In genomic region chr19:36497067-36497466, GRCm38 (mm10) we compare ENCODE assay signal across 10 mouse cellular contexts. TPM values are rescaled to one million over a fixed set of nuclear protein-coding genes. Genes with fewer than 3 reads are reported as not detected.
DNase-seq lines count a peak whose midpoint lies in the region; ATAC-seq and TF ChIP-seq lines count a peak whose summit lies in the region.
"Had no signal": no experiment of that assay in that cellular context is flagged by ENCODE, and none has a peak within 500 bp of the region (broad histone marks: within the 10 kb centered on the region; RNA-seq: fewer than 3 reads in every experiment).

No protein-coding gene starts in this region.

- H3K36me3 ChIP-seq in heart, adult 2 months (ENCODE audit: control insufficient read depth, insufficient read depth, low read length) = no peaks in the 10 kb centered on the region
- H3K36me3 ChIP-seq: neural tube, embryonic 12.5 days had no signal

- no peak for ATAC-seq in monocyte, adult 5-6 weeks (replicated peaks; ENCODE audit: insufficient number of reproducible peaks, low FRiP score, low TSS enrichment, poor library complexity, severe bottlenecking)

- no peak overlapping the region for H3K27ac ChIP-seq in heart, adult 2 months
- H3K27ac ChIP-seq: macrophage; neural tube, embryonic 12.5 days had no signal

- no peak overlapping the region for H3K4me3 ChIP-seq in heart, adult 2 months
- H3K4me3 ChIP-seq: neural tube, embryonic 12.5 days had no signal

- no peaks in the 10 kb centered on the region for H3K27me3 ChIP-seq in heart, adult 2 months (ENCODE audit: control insufficient read depth, insufficient read depth, low read length)
- H3K27me3 ChIP-seq: neural tube, embryonic 12.5 days had no signal

- peak; percentile 11 to 24 for DNase-seq in layer of hippocampus, adult 8-10 months (ENCODE audit: low spot score in 2 of 2)
- DNase-seq in layer of hippocampus, adult 9-10 months (ENCODE audit: low spot score) = no peak
- DNase-seq in NIH3T3 (ENCODE audit: low read depth) = peak; percentile 80
- peak; percentile 88 for DNase-seq in brain, adult 2 months (ENCODE audit: low read depth, low spot score)
- peak; percentile 64 for DNase-seq in fibroblast of lung, adult 2 months (ENCODE audit: low read depth)
- no peak for DNase-seq in heart, adult 2 months
- DNase-seq in right cerebral cortex, postnatal 36 days (ENCODE audit: low spot score in 2 of 2) = no peak

- no peak for TF ChIP-seq POLR2A in heart, adult 2 months (IDR thresholded peaks at IDR 0.05; ENCODE audit: insufficient read depth, low read depth, low read length)

- WGBS in heart, adult 2 months = 46% methylated on average over 4 of the region's 4 CpGs

- H3K79me2 ChIP-seq in heart, adult 2 months (replicated peaks; ENCODE audit: control insufficient read depth, insufficient read depth, low read length) = no peaks in the 10 kb centered on the region

- H3K9ac ChIP-seq in heart, adult 2 months (ENCODE audit: low read depth, low read length) = no peak overlapping the region
- H3K9ac ChIP-seq: neural tube, embryonic 12.5 days had no signal

- no peaks in the 10 kb centered on the region for H3K4me1 ChIP-seq in heart, adult 2 months (ENCODE audit: control insufficient read depth, insufficient read depth, low read length)
- H3K4me1 ChIP-seq: neural tube, embryonic 12.5 days had no signal

- TF ChIP-seq EP300 in heart, adult 2 months (IDR thresholded peaks at IDR 0.05; ENCODE audit: insufficient read depth, low read depth, low read length) = no peak

- no peak for TF ChIP-seq CTCF in heart, adult 2 months (IDR thresholded peaks at IDR 0.05)

- intact Hi-C loops in heart, adult 2 months (cut with DNase I) = no loop called here

RNA-seq across cellular contexts. Expression of gene Hectd2, which starts 57.4 kb away (rescaled TPM):
- total RNA-seq in layer of hippocampus, adult 8-10 months (2022) = 10 to 100 TPM; 37.9 to 43.5 (median 40.1) TPM
- 1 to 10 TPM; 1.8 to 2.1 TPM for total RNA-seq in heart, adult 2 months (2021)
- 0.82 and 1.7 TPM in 2 replicates for polyA plus RNA-seq in heart, adult 2 months (2012; rRNA removed)
- total RNA-seq in monocyte, adult 5-6 weeks (2017) = 2.9 to 7.4 TPM (median 6.0 TPM) in 3 replicates

Comparison
In these comparisons a context has a peak if more than half of its experiments do, and no peak if none do; other contexts are left out.
1. DNase-seq: peak in layer of hippocampus, adult 8-10 months (2 of 2), NIH3T3 (single experiment), brain, adult 2 months (single experiment) and fibroblast of lung, adult 2 months (single experiment); none in layer of hippocampus, adult 9-10 months (single experiment), heart, adult 2 months (0 of 2) and right cerebral cortex, postnatal 36 days (0 of 2).